In genomic region chr3:136070394-136070793, GRCm38 (mm10) we compare ENCODE assay signal across 21 mouse cellular contexts.
A peak's percentile ranks its signal among the peaks of the same experiment; 100 is the strongest.
DNase-seq lines count a peak whose midpoint lies in the region; ATAC-seq lines count a peak whose summit lies in the region.
"Had no signal": no experiment of that assay in that cellular context is flagged by ENCODE, and none has a peak within 500 bp of the region (broad histone marks: within the 10 kb centered on the region; RNA-seq: fewer than 3 reads in every experiment).

No protein-coding gene starts in this region.

- DNase-seq in hindbrain, embryonic 14.5 days (ENCODE audit: low spot score), result no peak
- no peak for DNase-seq in cerebellum, adult 11 months
- DNase-seq in c-Kit-positive CD71-positive TER-119-positive erythroid progenitor cells, embryonic 14.5 days (ENCODE audit: low spot score), result no peak
- DNase-seq: adrenal gland, adult 8-10 months; adrenal gland, postnatal 14 days; adrenal gland, postnatal 36 days; cerebellum, adult 11-12 months; cerebellum, adult 2 months; cerebellum, adult 9-10 months; cerebellum, postnatal 10 days; cerebellum, postnatal 25 days; forebrain, postnatal 0 days had no signal

- no peak overlapping the region for H3K27ac ChIP-seq in hindbrain, embryonic 14.5 days
- H3K27ac ChIP-seq: embryonic facial prominence, embryonic 10.5 days; embryonic facial prominence, embryonic 12.5 days; forebrain, embryonic 13.5 days; forebrain, embryonic 15.5 days had no signal

- H3K27me3 ChIP-seq in hindbrain, embryonic 14.5 days (ENCODE audit: control insufficient read depth, insufficient read depth, low read length), result no peaks in the 10 kb centered on the region
- H3K27me3 ChIP-seq: CH12.LX; embryonic facial prominence, embryonic 12.5 days; forebrain, embryonic 13.5 days; forebrain, embryonic 15.5 days; Patski had no signal

- H3K9me3 ChIP-seq in hindbrain, embryonic 14.5 days (ENCODE audit: control insufficient read depth, low read length), result no peaks in the 10 kb centered on the region
- H3K9me3 ChIP-seq: embryonic facial prominence, embryonic 10.5 days; embryonic facial prominence, embryonic 12.5 days; forebrain, embryonic 13.5 days; forebrain, embryonic 15.5 days; G1E had no signal

- no peaks in the 10 kb centered on the region for H3K4me1 ChIP-seq in hindbrain, embryonic 14.5 days (replicated peaks; ENCODE audit: control insufficient read depth, insufficient read depth, low read length)
- H3K4me1 ChIP-seq: embryonic facial prominence, embryonic 10.5 days; embryonic facial prominence, embryonic 12.5 days; forebrain, embryonic 13.5 days; forebrain, embryonic 15.5 days had no signal

- WGBS in hindbrain, embryonic 14.5 days, result 94% methylated on average over 3 of the region's 3 CpGs

- H3K4me3 ChIP-seq in hindbrain, embryonic 14.5 days (replicated peaks; ENCODE audit: low read length), result no peak overlapping the region
- H3K4me3 ChIP-seq: embryonic facial prominence, embryonic 10.5 days; embryonic facial prominence, embryonic 12.5 days; forebrain, embryonic 13.5 days; forebrain, embryonic 15.5 days had no signal

- no peaks in the 10 kb centered on the region for H3K36me3 ChIP-seq in hindbrain, embryonic 14.5 days (replicated peaks; ENCODE audit: control insufficient read depth, insufficient read depth)
- H3K36me3 ChIP-seq: embryonic facial prominence, embryonic 10.5 days; embryonic facial prominence, embryonic 12.5 days; forebrain, embryonic 15.5 days; G1E had no signal

- peak; percentile 23 for ATAC-seq in activated CD4-positive, CD25-positive, alpha-beta regulatory T cell, adult 4 months
- peak; percentile 71 for ATAC-seq in inflammation-experienced regulatory T-cells, adult 6 months
- no peak for ATAC-seq in hindbrain, embryonic 14.5 days (ENCODE audit: low FRiP score)
- ATAC-seq: forebrain, embryonic 13.5 days; forebrain, embryonic 15.5 days; forebrain, postnatal 0 days; Patski had no signal

- H3K9ac ChIP-seq in hindbrain, embryonic 14.5 days, result no peak overlapping the region
- H3K9ac ChIP-seq: embryonic facial prominence, embryonic 12.5 days; forebrain, embryonic 13.5 days; forebrain, embryonic 15.5 days; forebrain, postnatal 0 days had no signal

- H3K4me2 ChIP-seq in hindbrain, embryonic 14.5 days (replicated peaks), result no peak overlapping the region
- H3K4me2 ChIP-seq: embryonic facial prominence, embryonic 12.5 days; forebrain, embryonic 13.5 days; forebrain, embryonic 15.5 days had no signal
